ENCODE assay signal across 8 mouse cellular contexts in genomic region chr11:96876300-96877040, GRCm38 (mm10). TPM values are rescaled to one million over a fixed set of nuclear protein-coding genes. Genes with fewer than 3 reads are reported as not detected.
DNase-seq lines count a peak whose midpoint lies in the region; ATAC-seq and TF ChIP-seq lines count a peak whose summit lies in the region.
"Had no signal": no experiment of that assay in that cellular context is flagged by ENCODE, and none has a peak within 500 bp of the region (broad histone marks: within the 10 kb centered on the region; RNA-seq: fewer than 3 reads in every experiment).

No protein-coding gene starts in this region.

- no peak overlapping the region for H3K4me2 ChIP-seq in lung, postnatal 0 days (replicated peaks; ENCODE audit: low read depth, low read length)
- peak overlapping the region; percentile 56 for H3K4me2 ChIP-seq in forebrain, embryonic 15.5 days (replicated peaks)
- H3K4me2 ChIP-seq in liver, embryonic 15.5 days = peak overlapping the region; percentile 55; the same call in 1 of the 2 replicates
- H3K4me2 ChIP-seq in stomach, embryonic 16.5 days (ENCODE audit: low read depth, low read length) = peak overlapping the region; percentile 64

- 15% methylated on average over 12 of the region's 13 CpGs for WGBS in lung, postnatal 0 days
- 1% methylated on average over 13 of the region's 13 CpGs for WGBS in forebrain, embryonic 15.5 days
- 20% methylated on average over 13 of the region's 13 CpGs for WGBS in liver, embryonic 15.5 days (ENCODE audit: insufficient replicate concordance)
- 13% methylated on average over 13 of the region's 13 CpGs for WGBS in stomach, embryonic 16.5 days
- 73% methylated on average over 13 of the region's 13 CpGs for WGBS in thymus, adult 2 months

- no peaks in the 10 kb centered on the region for H3K9me3 ChIP-seq in lung, postnatal 0 days (ENCODE audit: low read length)
- no peaks in the 10 kb centered on the region for H3K9me3 ChIP-seq in forebrain, embryonic 15.5 days
- H3K9me3 ChIP-seq in liver, embryonic 15.5 days (replicated peaks) = no peaks in the 10 kb centered on the region
- H3K9me3 ChIP-seq in stomach, embryonic 16.5 days (replicated peaks; ENCODE audit: control insufficient read depth, low read length) = no peaks in the 10 kb centered on the region

- H3K36me3 ChIP-seq in lung, postnatal 0 days (ENCODE audit: insufficient read depth, low read length) = no peaks in the 10 kb centered on the region
- H3K36me3 ChIP-seq in forebrain, embryonic 15.5 days = no peaks in the 10 kb centered on the region
- no peaks in the 10 kb centered on the region for H3K36me3 ChIP-seq in liver, embryonic 15.5 days (replicated peaks)
- H3K36me3 ChIP-seq in stomach, embryonic 16.5 days (ENCODE audit: control insufficient read depth, insufficient read depth, low read length) = no peaks in the 10 kb centered on the region
- no peaks in the 10 kb centered on the region for H3K36me3 ChIP-seq in thymus, adult 2 months (ENCODE audit: control insufficient read depth, insufficient read depth, low read length)

- ATAC-seq in lung, postnatal 0 days = no peak
- peak; percentile 73 for ATAC-seq in forebrain, embryonic 15.5 days (replicated peaks)
- ATAC-seq in liver, embryonic 15.5 days (ENCODE audit: insufficient read depth) = no peak
- ATAC-seq in stomach, embryonic 16.5 days (ENCODE audit: insufficient read depth, low FRiP score) = no peak

- no peak for TF ChIP-seq POLR2A in thymus, adult 2 months (IDR thresholded peaks at IDR 0.05; ENCODE audit: control insufficient read depth, extremely low read depth, insufficient read depth, low read length, poor library complexity)

- no peak overlapping the region for H3K9ac ChIP-seq in lung, postnatal 0 days (replicated peaks; ENCODE audit: low read depth)
- H3K9ac ChIP-seq in forebrain, embryonic 15.5 days (replicated peaks) = peak overlapping the region; percentile 54
- no peak overlapping the region for H3K9ac ChIP-seq in liver, embryonic 15.5 days
- H3K9ac ChIP-seq in stomach, embryonic 16.5 days (ENCODE audit: low read length) = peak overlapping the region; percentile 40

- TF ChIP-seq EP300 in lung, postnatal 0 days (IDR thresholded peaks at IDR 0.05) = no peak

- no peak overlapping the region for H3K4me3 ChIP-seq in lung, postnatal 0 days (ENCODE audit: low read depth, low read length)
- peak overlapping the region; percentile 40 for H3K4me3 ChIP-seq in forebrain, embryonic 15.5 days
- H3K4me3 ChIP-seq in liver, embryonic 15.5 days (replicated peaks) = no peak overlapping the region
- H3K4me3 ChIP-seq in stomach, embryonic 16.5 days (replicated peaks; ENCODE audit: low read length) = 0 out of 2 replicates have a peak overlapping the region, but pooled peaks have one; percentile 41
- H3K4me3 ChIP-seq in thymus, adult 2 months (ENCODE audit: control insufficient read depth, insufficient read depth, low read length) = no peak overlapping the region

- DNase-seq in lung, postnatal 0 days (ENCODE audit: low spot score) = peak; percentile 19
- no peak for DNase-seq in lung, postnatal 36 days
- no peak for DNase-seq in thymus, adult 2 months
- no peak for DNase-seq in gastrocnemius, postnatal 10 days

- H3K4me1 ChIP-seq in lung, postnatal 0 days (ENCODE audit: insufficient read depth, low read depth, low read length) = no peaks in the 10 kb centered on the region
- peaks cover 77% of the 10 kb centered on the region for H3K4me1 ChIP-seq in forebrain, embryonic 15.5 days
- H3K4me1 ChIP-seq in liver, embryonic 15.5 days (replicated peaks) = peaks cover 11% of the 10 kb centered on the region
- H3K4me1 ChIP-seq in stomach, embryonic 16.5 days (ENCODE audit: control insufficient read depth, insufficient read depth, low read length) = peaks cover 22% of the 10 kb centered on the region
- H3K4me1 ChIP-seq in thymus, adult 2 months (replicated peaks; ENCODE audit: control insufficient read depth, insufficient read depth, low read length) = no peaks in the 10 kb centered on the region

- H3K27me3 ChIP-seq in lung, postnatal 0 days (replicated peaks; ENCODE audit: insufficient read depth, low read length) = peaks cover 8% of the 10 kb centered on the region; the same call in 1 of the 2 replicates
- H3K27me3 ChIP-seq in forebrain, embryonic 15.5 days = no peaks in the 10 kb centered on the region
- H3K27me3 ChIP-seq in liver, embryonic 15.5 days = peaks cover 92% of the 10 kb centered on the region
- H3K27me3 ChIP-seq in stomach, embryonic 16.5 days (ENCODE audit: control insufficient read depth, insufficient read depth, low read length) = peaks cover 6% of the 10 kb centered on the region; the same call in 1 of the 2 replicates
- H3K27me3 ChIP-seq in thymus, adult 2 months (ENCODE audit: control insufficient read depth, insufficient read depth, low read length) = peaks cover 8% of the 10 kb centered on the region; the same call in 1 of the 2 replicates

- no peak for TF ChIP-seq CTCF in lung, postnatal 0 days (IDR thresholded peaks at IDR 0.05)
- TF ChIP-seq CTCF in thymus, adult 2 months (IDR thresholded peaks at IDR 0.05; ENCODE audit: borderline replicate concordance, control insufficient read depth, extremely low read depth, insufficient read depth, low read length, poor library complexity) = no peak

- H3K27ac ChIP-seq in lung, postnatal 0 days (ENCODE audit: low read length) = no peak overlapping the region
- H3K27ac ChIP-seq in forebrain, embryonic 15.5 days (replicated peaks) = peak overlapping the region; percentile 99
- H3K27ac ChIP-seq in liver, embryonic 15.5 days (replicated peaks) = no peak overlapping the region
- H3K27ac ChIP-seq in stomach, embryonic 16.5 days (ENCODE audit: low read length) = peak overlapping the region; percentile 44
- H3K27ac ChIP-seq in thymus, adult 2 months (ENCODE audit: control insufficient read depth, insufficient read depth, low read length) = no peak overlapping the region

RNA-seq across cellular contexts. Expression of gene Copz2, which starts 26.8 kb away (rescaled TPM):
- 105 and 110 TPM in 2 replicates for polyA plus RNA-seq in lung, postnatal 0 days (2015; fragmentation: Nextera tagmentation; extraction: Ambion mirVana)
- polyA plus RNA-seq in forebrain, embryonic 15.5 days (2015; fragmentation: Nextera tagmentation; extraction: Ambion mirVana) = 12.2 and 13.5 TPM in 2 replicates
- polyA plus RNA-seq in liver, embryonic 15.5 days (2015; fragmentation: Nextera tagmentation; extraction: Ambion mirVana) = 21.1 and 21.4 TPM in 2 replicates
- 124 and 136 TPM in 2 replicates for polyA plus RNA-seq in stomach, embryonic 16.5 days (2015; fragmentation: Nextera tagmentation; extraction: Ambion mirVana)
- polyA plus RNA-seq in thymus, adult 2 months (2012; rRNA removed) = 24.5 and 25.3 TPM in 2 replicates
- total RNA-seq in gastrocnemius, postnatal 10 days (2021) = 10 to 100 TPM; 47.2 to 55.1 TPM

RNA-seq across cellular contexts. Expression of gene Cdk5rap3, which starts 39.8 kb away (rescaled TPM):
- polyA plus RNA-seq in lung, postnatal 0 days (2015; fragmentation: Nextera tagmentation; extraction: Ambion mirVana) = 46.4 and 48.0 TPM in 2 replicates
- 106 and 109 TPM in 2 replicates for polyA plus RNA-seq in forebrain, embryonic 15.5 days (2015; fragmentation: Nextera tagmentation; extraction: Ambion mirVana)
- polyA plus RNA-seq in liver, embryonic 15.5 days (2015; fragmentation: Nextera tagmentation; extraction: Ambion mirVana) = 33.7 and 40.6 TPM in 2 replicates
- polyA plus RNA-seq in stomach, embryonic 16.5 days (2015; fragmentation: Nextera tagmentation; extraction: Ambion mirVana) = 68.7 and 75.0 TPM in 2 replicates
- 94.2 and 95.5 TPM in 2 replicates for polyA plus RNA-seq in thymus, adult 2 months (2012; rRNA removed)
- 10 to 100 TPM; 30.0 to 39.3 TPM for total RNA-seq in gastrocnemius, postnatal 10 days (2021)

RNA-seq across cellular contexts. Expression of gene Nfe2l1, which starts 46.7 kb away (rescaled TPM):
- polyA plus RNA-seq in lung, postnatal 0 days (2015; fragmentation: Nextera tagmentation; extraction: Ambion mirVana) = 51.8 and 54.5 TPM in 2 replicates
- 55.7 and 59.6 TPM in 2 replicates for polyA plus RNA-seq in forebrain, embryonic 15.5 days (2015; fragmentation: Nextera tagmentation; extraction: Ambion mirVana)
- polyA plus RNA-seq in liver, embryonic 15.5 days (2015; fragmentation: Nextera tagmentation; extraction: Ambion mirVana) = 18.8 and 20.8 TPM in 2 replicates
- polyA plus RNA-seq in stomach, embryonic 16.5 days (2015; fragmentation: Nextera tagmentation; extraction: Ambion mirVana) = 64.8 and 65.7 TPM in 2 replicates
- polyA plus RNA-seq in thymus, adult 2 months (2012; rRNA removed) = 136 and 170 TPM in 2 replicates
- 100 to 1,000 TPM; 194 to 201 TPM for total RNA-seq in gastrocnemius, postnatal 10 days (2021)

RNA-seq across cellular contexts. Expression of gene Prr15l, which starts 51.4 kb away (rescaled TPM):
- 126 and 127 TPM in 2 replicates for polyA plus RNA-seq in lung, postnatal 0 days (2015; fragmentation: Nextera tagmentation; extraction: Ambion mirVana)
- polyA plus RNA-seq in forebrain, embryonic 15.5 days (2015; fragmentation: Nextera tagmentation; extraction: Ambion mirVana) = 0.17 TPM in 1 of 2 replicates, not detected in the other
- 5.9 and 6.1 TPM in 2 replicates for polyA plus RNA-seq in liver, embryonic 15.5 days (2015; fragmentation: Nextera tagmentation; extraction: Ambion mirVana)
- 70.8 and 81.7 TPM in 2 replicates for polyA plus RNA-seq in stomach, embryonic 16.5 days (2015; fragmentation: Nextera tagmentation; extraction: Ambion mirVana)
- polyA plus RNA-seq in thymus, adult 2 months (2012; rRNA removed) = 0.98 and 1.3 TPM in 2 replicates
- total RNA-seq in gastrocnemius, postnatal 10 days (2021) = not detected
- total RNA-seq: layer of hippocampus, adult 18-20 months had no signal

Comparison
In these comparisons a context has a peak if more than half of its experiments do, and no peak if none do; other contexts are left out.
1. H3K27ac ChIP-seq: peak in forebrain, embryonic 15.5 days (single experiment) and stomach, embryonic 16.5 days (single experiment); none in lung, postnatal 0 days (single experiment), liver, embryonic 15.5 days (single experiment) and thymus, adult 2 months (single experiment).
2. H3K4me3 ChIP-seq: peak in forebrain, embryonic 15.5 days (single experiment) and stomach, embryonic 16.5 days (single experiment); none in lung, postnatal 0 days (single experiment), liver, embryonic 15.5 days (single experiment) and thymus, adult 2 months (single experiment).
3. H3K9ac ChIP-seq: peak in forebrain, embryonic 15.5 days (single experiment) and stomach, embryonic 16.5 days (single experiment); none in lung, postnatal 0 days (single experiment) and liver, embryonic 15.5 days (single experiment).